Mouse (Mus musculus): Measurements from ENCODE around the gene Ap1ar.

Gene Ap1ar

DNA sequence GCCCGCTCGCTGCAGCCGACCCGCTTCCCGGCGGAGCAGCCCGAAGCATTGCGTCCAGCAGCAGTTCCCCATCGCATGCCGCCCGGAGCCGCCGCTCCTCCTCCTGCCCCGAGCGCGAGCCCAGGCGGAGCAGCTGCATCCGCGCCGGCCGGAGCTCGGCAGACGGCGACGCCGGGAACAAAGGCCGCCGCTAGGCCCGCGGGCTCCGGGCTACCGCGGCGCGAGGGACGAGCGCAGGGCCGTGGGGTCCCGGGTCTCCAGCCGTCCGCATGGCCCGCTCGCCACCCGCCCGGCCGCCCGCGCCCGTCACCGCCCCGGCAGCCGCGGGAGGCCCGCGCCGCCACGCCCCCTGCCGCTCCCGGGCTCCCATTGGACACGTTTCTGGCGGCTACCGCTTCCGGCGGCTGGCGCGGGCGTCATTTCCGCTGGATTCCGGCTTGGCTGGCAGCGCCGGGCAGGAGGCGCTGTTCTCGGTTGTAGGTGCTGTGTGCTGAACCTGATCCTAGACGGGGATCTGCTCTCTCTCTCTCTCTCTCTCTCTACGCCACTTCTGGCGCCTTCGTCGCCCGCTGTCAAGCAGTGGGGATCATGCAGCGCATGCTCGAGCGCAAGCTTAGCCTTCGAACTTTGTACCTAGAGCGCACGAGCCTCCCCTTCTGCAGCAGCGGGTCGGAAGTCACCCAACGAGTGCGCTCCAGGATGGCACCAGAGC is at the start of gene Ap1ar:
TSS of gene Ap1ar (minus strand) at position 370 of the 712 bp plus-strand sequence.
- DNase-seq = peak; percentile 96

DNA sequence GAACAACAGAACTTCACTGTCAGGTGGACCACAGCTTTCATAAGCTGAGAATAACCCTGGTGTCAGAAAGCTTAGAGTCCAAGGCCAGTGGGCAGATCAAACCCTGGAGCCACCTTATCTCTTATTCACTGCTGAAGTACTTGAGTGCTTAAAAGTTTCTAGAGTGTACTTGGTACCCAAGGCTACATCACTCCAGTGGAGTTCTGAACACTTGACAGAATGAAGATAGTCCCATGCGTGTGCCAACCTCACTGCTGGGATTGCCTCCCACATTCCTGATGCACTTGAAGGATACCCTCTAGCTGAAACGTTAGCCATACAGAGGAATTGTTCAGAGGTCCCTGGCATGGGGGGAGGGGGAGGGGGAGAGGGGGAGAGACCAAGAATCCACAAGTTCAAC is 44.4 kb upstream of the Ap1ar start:
- no peak for DNase-seq

GRCm38 (mm10) chr3:127879968-127880367 is 42.6 kb upstream of the Ap1ar start:
- DNase-seq = no peak

DNA sequence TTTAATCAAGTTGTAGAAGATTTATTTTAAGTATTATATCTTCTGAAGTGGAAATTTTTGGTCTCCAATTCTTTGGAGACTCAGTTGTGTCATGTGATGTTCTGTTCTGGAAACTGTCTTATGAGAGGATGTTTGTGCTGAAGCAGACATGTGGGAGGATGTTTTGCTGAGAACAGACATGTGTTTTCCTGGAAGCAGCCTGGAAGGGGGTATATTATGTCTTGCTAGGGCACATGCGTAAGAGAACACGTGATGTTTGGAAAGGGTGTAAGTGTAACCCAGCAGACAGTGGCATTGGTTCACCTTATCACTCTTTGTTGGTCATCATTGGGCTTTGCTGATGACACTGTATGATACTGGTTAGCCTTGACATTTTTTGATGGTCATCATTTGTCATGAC is 38.2 kb upstream of the Ap1ar start:
- DNase-seq = no peak

DNA sequence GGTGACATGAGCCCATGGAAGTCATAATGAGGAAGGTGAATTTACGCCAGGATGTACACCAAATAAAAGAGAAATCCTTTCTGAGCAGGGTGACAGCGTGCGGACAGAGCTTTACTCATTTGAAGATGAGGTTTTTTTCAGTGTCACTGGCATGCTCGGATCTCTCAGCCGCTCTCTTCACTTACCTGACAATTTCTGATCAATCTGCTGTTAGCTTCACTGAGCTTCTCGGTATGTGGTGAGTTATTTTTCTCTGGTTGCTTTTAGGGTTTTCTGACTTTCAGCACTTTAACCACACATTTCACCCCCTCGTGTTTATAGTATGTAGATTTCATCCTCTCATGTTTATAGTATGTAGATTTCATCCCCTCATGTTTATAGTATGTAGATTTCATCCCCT is 37.7 kb upstream of the Ap1ar start:
- no peak for DNase-seq

- DNase-seq = no peak
Measured at GRCm38 (mm10) chr3:127874254-127874883, 37.0 kb upstream of the Ap1ar start.

- DNase-seq = no peak
Measured at GRCm38 (mm10) chr3:127871575-127871974, 34.3 kb upstream of the Ap1ar start.

GRCm38 (mm10) chr3:127868880-127869279 is 31.6 kb upstream of the Ap1ar start:
- no peak for DNase-seq

DNA sequence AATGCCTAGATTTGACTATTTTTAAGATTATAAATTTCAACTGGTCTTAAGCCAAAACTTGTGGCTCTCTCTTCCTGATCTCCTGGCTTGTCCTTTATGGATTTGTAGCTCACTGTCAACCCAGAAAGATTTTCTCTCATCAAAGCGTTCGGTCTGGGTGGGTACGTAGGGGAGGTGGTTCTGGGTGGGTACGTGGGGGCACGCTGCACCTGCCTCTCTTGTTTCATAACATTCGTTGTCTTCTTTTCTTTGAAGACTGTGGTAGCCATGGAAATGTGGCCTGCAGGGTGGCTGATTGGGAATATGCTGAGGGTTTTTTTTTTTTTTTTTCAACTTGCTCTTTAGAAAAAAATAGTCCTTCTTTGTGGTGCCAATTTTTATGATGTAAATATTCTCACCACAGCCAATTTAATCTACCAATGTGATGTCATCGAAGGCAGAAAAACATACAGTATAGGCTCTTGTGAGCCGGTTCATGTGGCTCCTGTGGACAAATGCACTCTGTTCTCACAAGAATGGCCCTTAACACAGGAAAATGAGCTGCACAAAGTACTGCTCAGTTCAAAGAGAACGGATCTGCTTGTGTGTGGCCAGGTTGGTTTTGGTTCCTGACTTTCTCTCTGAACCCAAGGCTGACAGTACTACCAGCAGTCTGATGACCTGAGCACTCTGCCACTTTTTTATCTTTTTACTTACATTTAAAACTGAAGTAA is 30.9 kb upstream of the Ap1ar start:
- DNase-seq = no peak

GRCm38 (mm10) chr3:127864242-127864641 is 26.9 kb upstream of the Ap1ar start:
- no peak for DNase-seq

DNA sequence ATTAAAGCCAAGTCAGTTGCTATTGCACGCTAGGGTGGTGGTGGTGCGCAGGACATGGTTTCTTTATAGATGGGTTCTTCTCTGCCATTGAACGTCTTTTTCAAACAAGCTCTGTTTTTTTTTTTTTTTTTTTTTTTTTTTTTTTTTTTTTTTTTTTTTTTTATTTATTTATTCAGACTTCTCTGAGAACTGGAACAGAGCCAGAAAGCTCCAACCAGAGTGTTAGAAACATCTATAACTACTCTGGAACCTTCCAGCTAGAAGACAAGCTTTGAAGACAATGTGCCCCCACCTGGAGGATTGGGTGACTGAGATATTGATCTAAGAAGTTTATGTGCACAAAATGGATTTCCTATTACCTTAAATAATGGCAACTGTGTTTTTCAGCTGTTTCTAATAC is 26.2 kb upstream of the Ap1ar start:
- no peak for DNase-seq

DNA sequence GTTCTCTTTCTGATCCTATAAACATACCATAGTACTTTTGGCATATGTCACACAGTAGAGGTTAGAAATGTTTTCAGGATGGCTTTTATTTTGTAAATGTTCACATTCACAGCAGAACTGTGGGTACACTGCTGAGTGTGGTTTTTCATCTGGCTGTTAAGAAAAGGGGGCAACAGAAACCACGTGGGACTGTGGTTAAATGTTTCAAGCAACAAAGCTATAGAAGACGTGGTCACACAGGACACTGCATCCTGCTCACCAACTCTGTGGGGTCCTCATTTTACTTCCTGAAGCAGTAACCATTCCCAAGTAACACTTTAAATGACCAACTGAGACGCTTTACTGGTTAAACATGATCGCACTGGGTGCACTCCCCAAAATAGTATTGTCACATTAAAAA is 25.2 kb upstream of the Ap1ar start:
- no peak for DNase-seq

GRCm38 (mm10) chr3:127861340-127861739 is 24.0 kb upstream of the Ap1ar start:
- DNase-seq = no peak

DNA sequence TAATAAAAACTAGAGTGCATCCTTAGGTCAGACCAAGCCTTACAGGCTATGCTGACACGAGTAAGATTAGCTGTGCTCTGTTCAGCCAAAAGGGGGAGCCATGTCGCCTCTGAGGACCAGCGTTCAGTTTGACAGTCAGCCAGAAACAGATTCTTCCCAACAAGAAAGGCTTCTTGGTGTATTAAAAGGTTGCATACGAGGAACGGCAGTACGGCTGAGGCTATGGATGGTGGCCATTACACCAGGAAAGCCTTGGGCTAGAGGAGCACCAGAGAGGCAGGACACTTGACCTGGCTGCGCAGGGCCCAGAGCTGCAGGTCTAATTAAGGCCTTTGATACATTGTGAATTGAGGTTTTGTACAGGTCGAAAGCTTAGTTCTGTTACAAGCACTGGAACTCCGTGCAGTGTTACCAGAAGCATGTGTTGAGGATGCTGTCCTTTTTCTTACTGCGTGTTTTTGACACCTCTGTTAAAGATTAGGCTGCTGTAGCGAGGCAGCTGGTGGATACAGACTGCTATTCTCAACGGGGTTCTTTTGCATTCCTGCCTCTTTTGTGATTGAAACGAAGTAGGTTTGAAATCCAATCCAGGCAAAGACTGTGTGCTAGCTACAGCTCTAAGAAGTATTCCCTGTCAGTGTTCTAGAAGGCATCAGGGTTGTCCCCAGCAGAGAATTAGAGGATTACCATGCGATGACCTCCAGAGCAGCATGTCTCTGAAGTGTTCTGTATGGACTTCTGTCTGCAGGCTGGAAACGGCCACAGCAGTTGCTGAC is 16.3 kb upstream of the Ap1ar start:
- DNase-seq = peak; percentile 71

- no peak for DNase-seq
Measured at GRCm38 (mm10) chr3:127852722-127853121, 15.4 kb upstream of the Ap1ar start.

- DNase-seq = no peak
Measured at GRCm38 (mm10) chr3:127850776-127851646, 13.7 kb upstream of the Ap1ar start.

DNA sequence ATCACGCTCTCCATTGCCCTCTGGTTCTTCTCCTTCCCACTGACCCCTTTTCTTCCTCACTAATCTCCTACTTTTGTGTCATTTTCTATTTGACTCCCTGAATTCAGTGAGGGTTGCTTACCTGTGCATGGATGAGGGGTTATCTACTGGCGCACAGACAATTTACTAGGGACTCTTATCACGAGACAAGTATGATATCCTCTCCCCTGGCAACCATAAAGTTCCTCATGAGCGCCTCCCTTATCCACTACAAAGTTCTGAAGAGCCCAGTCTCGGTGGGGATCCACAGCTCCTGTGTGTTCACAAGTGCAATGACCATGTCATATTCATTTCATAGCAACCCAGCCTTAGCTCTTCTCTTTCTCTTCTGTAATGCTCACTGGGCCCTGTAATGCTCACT is 12.6 kb upstream of the Ap1ar start:
- DNase-seq = no peak

GRCm38 (mm10) chr3:127848088-127848808 is 10.9 kb upstream of the Ap1ar start:
- DNase-seq = no peak

DNA sequence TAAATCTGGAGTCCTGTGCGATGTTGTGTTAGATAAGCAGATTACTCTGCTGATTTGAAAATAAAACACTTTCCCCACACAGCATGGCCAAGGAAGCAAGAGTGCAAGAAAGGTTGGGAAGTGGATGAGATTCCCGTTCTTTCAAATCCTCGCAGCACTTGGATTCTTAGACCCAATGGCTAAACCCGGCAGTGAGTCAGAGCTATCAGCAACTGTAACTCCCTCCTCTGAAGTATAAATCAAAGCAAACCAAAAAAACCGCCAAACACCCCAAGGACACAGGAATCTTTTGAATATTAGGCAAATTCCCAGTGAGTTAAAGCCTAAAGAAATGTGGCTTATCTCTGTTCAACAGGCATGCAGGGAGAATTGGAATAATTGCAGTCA is 6.6 kb upstream of the Ap1ar start:
- DNase-seq = no peak

DNA sequence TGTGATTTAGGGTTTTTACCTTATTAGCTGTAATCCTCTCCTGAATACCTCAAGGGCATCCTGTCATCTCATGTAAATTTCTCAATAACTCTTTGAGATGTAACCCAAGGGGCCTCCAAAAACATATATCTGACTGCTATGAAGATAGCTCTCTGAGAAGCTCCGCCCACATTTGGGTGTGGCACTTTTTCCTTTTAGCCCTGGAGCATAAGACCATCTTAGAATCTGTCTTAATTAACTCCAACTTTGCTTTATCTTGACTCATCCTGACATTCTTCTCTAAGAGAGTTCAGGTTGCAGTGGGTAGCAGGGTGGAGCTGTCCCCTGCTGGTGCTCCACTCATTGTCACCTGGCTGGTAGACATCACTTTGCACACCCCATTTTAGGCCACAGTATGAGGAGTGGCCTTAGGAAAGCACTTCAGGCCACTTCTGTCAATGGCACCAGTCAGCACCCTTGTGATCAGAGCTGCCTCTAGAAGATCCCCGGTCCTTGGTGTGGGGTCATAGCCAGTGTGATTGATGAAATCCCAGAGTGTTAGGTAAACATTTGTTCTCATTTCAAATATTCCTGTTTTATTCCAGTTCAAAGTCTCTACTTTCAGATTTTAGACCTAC is 6.1 kb upstream of the Ap1ar start:
- no peak for DNase-seq

DNA sequence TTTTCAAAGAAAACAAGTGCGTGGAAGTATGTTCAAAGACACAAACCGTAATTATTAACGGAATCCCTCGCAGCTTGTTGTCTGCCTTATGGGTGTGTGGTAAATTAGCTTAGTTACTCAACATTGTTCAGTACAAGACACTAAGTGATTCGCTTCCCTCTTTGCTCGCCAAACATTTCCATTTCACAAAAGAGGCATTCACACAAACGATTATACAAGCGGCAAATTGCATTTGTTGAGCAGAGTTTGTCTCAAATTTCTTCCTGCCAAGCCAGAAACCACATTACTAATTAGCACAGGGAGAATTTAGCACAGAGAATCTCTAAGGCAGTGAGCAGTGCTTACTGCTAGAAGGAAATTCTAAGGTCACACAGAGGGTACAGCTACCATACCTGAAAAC is 4.6 kb upstream of the Ap1ar start:
- no peak for DNase-seq

All from kidney, adult 18-20 months (tissue).